Mouse (Mus musculus): Measurements from ENCODE around the gene Pmvk. TPM values are rescaled to one million over a fixed set of nuclear protein-coding genes. Genes with fewer than 3 reads are reported as not detected.

Pmvk gene
- polyA plus RNA-seq, 1 experiment from 2014 or later, result 53.8 TPM

- WGBS, result 57% methylated on average over 7 of the region's 7 CpGs
- Histone ChIP-seq H3K9ac (ENCODE audit: low read depth, low read length) (no peak overlapping the region), H3K27ac (ENCODE audit: low read depth, low read length) (no peak overlapping the region), H3K9me3 (ENCODE audit: control insufficient read depth, low read length) (no peaks in the 10 kb centered on the region; the same call in 1 of the 2 replicates), H3K4me1 (ENCODE audit: control insufficient read depth, insufficient read depth, low read length) (no peaks in the 10 kb centered on the region), H3K36me3 (ENCODE audit: control insufficient read depth, insufficient read depth, low read length) (no peaks in the 10 kb centered on the region), H3K4me2 (replicated peaks; ENCODE audit: low read depth, low read length) (no peak overlapping the region), H3K4me3 (ENCODE audit: low read length) (no peak overlapping the region), H3K27me3 (ENCODE audit: control insufficient read depth, insufficient read depth, low read length) (no peaks in the 10 kb centered on the region)
- ATAC-seq (ENCODE audit: low FRiP score, low TSS enrichment), result no peak
Observed at GRCm38 (mm10) chr3:89499696-89500095, 45.4 kb downstream of the Pmvk start.

GRCm38 (mm10) chr3:89501486-89501885 lies 47.1 kb downstream of the Pmvk start:
- Histone ChIP-seq H3K9me3 (ENCODE audit: control insufficient read depth, low read length) (no peaks in the 10 kb centered on the region), H3K4me3 (ENCODE audit: low read length) (no peak overlapping the region), H3K27ac (ENCODE audit: low read depth, low read length) (no peak overlapping the region), H3K4me1 (ENCODE audit: control insufficient read depth, insufficient read depth, low read length) (no peaks in the 10 kb centered on the region), H3K27me3 (ENCODE audit: control insufficient read depth, insufficient read depth, low read length) (no peaks in the 10 kb centered on the region), H3K4me2 (replicated peaks; ENCODE audit: low read depth, low read length) (no peak overlapping the region), H3K36me3 (ENCODE audit: control insufficient read depth, insufficient read depth, low read length) (no peaks in the 10 kb centered on the region), H3K9ac (ENCODE audit: low read depth, low read length) (no peak overlapping the region)
- no peak for ATAC-seq (ENCODE audit: low FRiP score, low TSS enrichment)

DNA sequence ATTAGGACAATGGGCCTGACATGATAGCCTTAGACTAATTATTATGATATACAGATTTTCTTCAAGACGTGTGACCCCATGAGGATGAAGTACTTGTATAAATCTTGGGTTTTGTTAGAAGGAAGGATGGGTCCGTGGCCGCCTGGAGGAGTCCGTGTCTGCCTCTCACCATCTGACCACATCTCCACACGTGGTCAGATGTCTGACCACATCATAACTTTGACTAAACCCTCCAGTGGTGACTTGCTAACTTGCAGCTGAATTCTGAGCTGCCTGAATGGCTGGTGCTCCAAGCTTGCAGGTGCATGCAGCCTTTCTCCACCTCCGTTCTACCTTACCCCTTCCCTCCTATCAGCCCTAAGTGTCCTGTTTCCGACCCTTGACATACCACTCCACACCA lies 48.2 kb downstream of the Pmvk start:
- Histone ChIP-seq H3K9me3 (ENCODE audit: control insufficient read depth, low read length) (no peaks in the 10 kb centered on the region), H3K4me2 (replicated peaks; ENCODE audit: low read depth, low read length) (no peak overlapping the region), H3K36me3 (ENCODE audit: control insufficient read depth, insufficient read depth, low read length) (no peaks in the 10 kb centered on the region), H3K9ac (ENCODE audit: low read depth, low read length) (no peak overlapping the region), H3K27ac (ENCODE audit: low read depth, low read length) (no peak overlapping the region), H3K27me3 (ENCODE audit: control insufficient read depth, insufficient read depth, low read length) (no peaks in the 10 kb centered on the region), H3K4me1 (ENCODE audit: control insufficient read depth, insufficient read depth, low read length) (no peaks in the 10 kb centered on the region), H3K4me3 (ENCODE audit: low read length) (no peak overlapping the region)
- ATAC-seq (ENCODE audit: low FRiP score, low TSS enrichment), result no peak
- 73% methylated on average over 7 of the region's 7 CpGs for WGBS

DNA sequence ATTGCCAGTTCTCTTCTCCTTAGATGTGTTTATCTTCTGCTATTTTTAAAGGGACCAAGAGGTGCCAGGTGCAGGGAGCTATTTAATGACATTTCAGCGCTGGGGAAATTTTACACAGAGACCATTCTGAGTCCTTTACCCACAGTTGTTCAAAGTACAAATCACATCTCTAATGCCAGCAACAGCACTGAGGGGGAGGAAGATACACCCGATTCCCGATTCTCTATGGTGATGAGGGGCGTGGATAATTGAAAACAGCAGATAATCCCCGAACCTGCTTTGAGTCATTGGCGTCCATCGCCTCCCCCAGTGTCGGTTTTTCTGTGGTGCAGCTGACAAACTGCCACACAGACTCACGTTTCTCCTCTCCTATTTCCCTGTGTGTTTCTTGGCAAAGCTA lies 53.7 kb downstream of the Pmvk start:
- Histone ChIP-seq H3K4me1 (ENCODE audit: control insufficient read depth, insufficient read depth, low read length) (no peaks in the 10 kb centered on the region), H3K4me2 (replicated peaks; ENCODE audit: low read depth, low read length) (no peak overlapping the region), H3K4me3 (ENCODE audit: low read length) (no peak overlapping the region), H3K27ac (ENCODE audit: low read depth, low read length) (no peak overlapping the region), H3K9me3 (ENCODE audit: control insufficient read depth, low read length) (no peaks in the 10 kb centered on the region), H3K36me3 (ENCODE audit: control insufficient read depth, insufficient read depth, low read length) (no peaks in the 10 kb centered on the region), H3K9ac (ENCODE audit: low read depth, low read length) (no peak overlapping the region), H3K27me3 (ENCODE audit: control insufficient read depth, insufficient read depth, low read length) (no peaks in the 10 kb centered on the region)
- 27% methylated on average over 9 of the region's 9 CpGs for WGBS
- ATAC-seq (ENCODE audit: low FRiP score, low TSS enrichment), result no peak

DNA sequence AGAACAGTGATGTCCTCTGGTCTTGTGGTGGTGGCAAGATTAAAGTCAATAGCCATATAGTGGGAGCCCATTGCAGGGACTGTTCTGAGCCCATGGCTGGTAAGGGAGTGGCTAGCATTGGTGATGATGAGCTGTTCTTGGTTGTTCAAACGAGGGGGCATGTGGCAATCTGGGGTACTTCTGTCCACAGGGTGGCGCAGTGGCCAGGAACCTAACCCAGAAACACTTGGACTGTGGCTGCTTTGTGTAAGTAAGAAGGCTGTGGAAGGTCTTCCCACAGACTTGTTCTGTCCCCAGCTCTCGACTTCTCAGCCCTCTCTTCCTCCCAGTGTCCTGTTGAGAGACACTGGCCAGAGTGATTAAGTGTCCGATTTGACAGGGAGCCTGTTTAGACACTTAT lies 56.6 kb downstream of the Pmvk start:
- Histone ChIP-seq H3K36me3 (ENCODE audit: control insufficient read depth, insufficient read depth, low read length) (no peaks in the 10 kb centered on the region), H3K4me3 (ENCODE audit: low read length) (no peak overlapping the region), H3K4me1 (ENCODE audit: control insufficient read depth, insufficient read depth, low read length) (no peaks in the 10 kb centered on the region), H3K9ac (ENCODE audit: low read depth, low read length) (no peak overlapping the region), H3K4me2 (replicated peaks; ENCODE audit: low read depth, low read length) (peak overlapping the region; percentile 23; the same call in 1 of the 2 replicates), H3K9me3 (ENCODE audit: control insufficient read depth, low read length) (no peaks in the 10 kb centered on the region), H3K27me3 (ENCODE audit: control insufficient read depth, insufficient read depth, low read length) (no peaks in the 10 kb centered on the region), H3K27ac (ENCODE audit: low read depth, low read length) (no peak overlapping the region)
- WGBS, result 15% methylated on average over 4 of the region's 4 CpGs
- ATAC-seq (ENCODE audit: low FRiP score, low TSS enrichment), result peak; percentile 44; the same call in 1 of the 2 replicates

DNA sequence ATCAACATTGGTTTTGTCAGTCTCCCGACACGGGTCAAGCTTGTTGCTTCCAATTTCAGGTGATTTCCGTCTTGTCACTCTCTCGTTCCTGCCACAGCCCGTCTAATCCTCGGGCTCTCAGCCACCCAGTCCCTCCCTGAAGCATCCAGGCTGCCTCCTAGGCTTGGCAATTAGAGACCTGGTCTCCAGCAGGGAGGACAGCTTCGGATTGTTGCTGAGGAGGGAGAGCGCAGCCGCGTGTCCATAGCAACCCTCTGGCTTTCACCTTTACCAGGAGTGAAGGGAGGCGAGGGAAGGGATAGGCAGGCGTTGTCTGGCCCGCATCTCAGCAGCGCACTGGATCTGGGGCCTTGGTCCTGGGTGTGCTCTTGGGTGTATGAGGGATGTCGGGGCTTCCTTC lies 57.1 kb downstream of the Pmvk start:
- Histone ChIP-seq H3K9me3 (ENCODE audit: control insufficient read depth, low read length) (no peaks in the 10 kb centered on the region), H3K36me3 (ENCODE audit: control insufficient read depth, insufficient read depth, low read length) (no peaks in the 10 kb centered on the region), H3K4me2 (replicated peaks; ENCODE audit: low read depth, low read length) (peak overlapping the region; percentile 23; the same call in 1 of the 2 replicates), H3K4me1 (ENCODE audit: control insufficient read depth, insufficient read depth, low read length) (no peaks in the 10 kb centered on the region), H3K4me3 (ENCODE audit: low read length) (no peak overlapping the region), H3K27me3 (ENCODE audit: control insufficient read depth, insufficient read depth, low read length) (no peaks in the 10 kb centered on the region), H3K27ac (ENCODE audit: low read depth, low read length) (no peak overlapping the region), H3K9ac (ENCODE audit: low read depth, low read length) (no peak overlapping the region; the same call in 1 of the 2 replicates)
- peak; percentile 50; the same call in 1 of the 2 replicates for ATAC-seq (ENCODE audit: low FRiP score, low TSS enrichment)
- 25% methylated on average over 15 of the region's 15 CpGs for WGBS

- Histone ChIP-seq H3K4me1 (ENCODE audit: control insufficient read depth, insufficient read depth, low read length) (no peaks in the 10 kb centered on the region), H3K36me3 (ENCODE audit: control insufficient read depth, insufficient read depth, low read length) (no peaks in the 10 kb centered on the region), H3K27ac (ENCODE audit: low read depth, low read length) (no peak overlapping the region), H3K4me3 (ENCODE audit: low read length) (no peak overlapping the region), H3K27me3 (ENCODE audit: control insufficient read depth, insufficient read depth, low read length) (no peaks in the 10 kb centered on the region), H3K4me2 (replicated peaks; ENCODE audit: low read depth, low read length) (no peak overlapping the region), H3K9me3 (ENCODE audit: control insufficient read depth, low read length) (0 out of 2 replicates have a peak, but pooled peaks cover 5% of the 10 kb centered on the region), H3K9ac (ENCODE audit: low read depth, low read length) (no peak overlapping the region)
- ATAC-seq (ENCODE audit: low FRiP score, low TSS enrichment), result no peak
- WGBS, result 92% methylated on average over 2 of the region's 2 CpGs
Observed at GRCm38 (mm10) chr3:89512225-89512624, 57.9 kb downstream of the Pmvk start.

DNA sequence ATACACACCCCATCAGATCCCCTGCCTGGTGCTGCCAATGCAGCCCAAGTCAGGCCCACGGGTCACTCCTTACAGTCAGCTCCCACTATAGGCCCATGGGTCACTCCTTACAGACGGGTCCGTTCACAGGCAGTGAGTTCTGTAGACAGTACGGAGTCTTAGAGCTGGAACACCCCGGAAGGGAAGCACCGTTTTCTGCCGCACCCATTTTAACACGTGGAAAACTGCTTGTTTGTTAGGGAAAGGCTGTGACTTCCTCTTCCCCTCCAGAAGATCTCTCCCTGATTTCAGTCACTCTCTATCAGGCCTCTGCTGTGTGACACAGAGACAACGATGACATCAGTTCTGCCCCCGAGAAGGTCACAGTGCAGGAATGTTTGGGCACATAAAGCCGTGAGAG lies 61.1 kb downstream of the Pmvk start:
- no peak for ATAC-seq (ENCODE audit: low FRiP score, low TSS enrichment)
- no peaks in the 10 kb centered on the region for H3K27me3 ChIP-seq (ENCODE audit: control insufficient read depth, insufficient read depth, low read length)
- no peak overlapping the region for H3K4me2 ChIP-seq (replicated peaks; ENCODE audit: low read depth, low read length)
- H3K9me3 ChIP-seq (ENCODE audit: control insufficient read depth, low read length), result 0 out of 2 replicates have a peak, but pooled peaks cover 5% of the 10 kb centered on the region
- H3K36me3 ChIP-seq (ENCODE audit: control insufficient read depth, insufficient read depth, low read length), result no peaks in the 10 kb centered on the region
- no peaks in the 10 kb centered on the region; the same call in 1 of the 2 replicates for H3K4me1 ChIP-seq (ENCODE audit: control insufficient read depth, insufficient read depth, low read length)
- H3K4me3 ChIP-seq (ENCODE audit: low read length), result no peak overlapping the region
- no peak overlapping the region for H3K27ac ChIP-seq (ENCODE audit: low read depth, low read length)
- 65% methylated on average over 11 of the region's 11 CpGs for WGBS
- H3K9ac ChIP-seq (ENCODE audit: low read depth, low read length), result no peak overlapping the region

DNA sequence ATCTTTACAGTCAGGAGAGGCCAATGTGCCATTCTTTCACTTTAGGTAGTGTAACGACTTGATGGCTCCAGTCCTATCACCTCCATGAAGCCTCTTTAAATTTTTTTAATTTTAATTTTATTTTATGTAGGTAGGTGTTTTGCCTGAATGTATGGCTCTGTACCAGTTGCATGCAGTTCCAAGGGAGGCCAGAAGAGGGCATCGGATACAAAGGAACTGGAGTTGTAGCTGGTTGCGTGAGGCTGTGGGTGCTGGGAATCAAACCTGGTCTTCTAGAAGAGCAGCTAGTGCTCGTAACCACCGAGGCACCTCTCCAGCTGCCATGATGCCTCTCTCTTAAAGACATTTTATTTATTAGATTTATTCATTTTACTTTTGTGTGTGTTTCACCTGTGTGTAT lies 62.0 kb downstream of the Pmvk start:
- WGBS, result 87% methylated on average over 5 of the region's 5 CpGs
- H3K4me1 ChIP-seq (ENCODE audit: control insufficient read depth, insufficient read depth, low read length), result peaks cover 4% of the 10 kb centered on the region; the same call in 1 of the 2 replicates
- H3K4me3 ChIP-seq (ENCODE audit: low read length), result no peak overlapping the region
- no peak overlapping the region for H3K27ac ChIP-seq (ENCODE audit: low read depth, low read length)
- no peak for ATAC-seq (ENCODE audit: low FRiP score, low TSS enrichment)
- H3K9me3 ChIP-seq (ENCODE audit: control insufficient read depth, low read length), result 0 out of 2 replicates have a peak, but pooled peaks cover 5% of the 10 kb centered on the region
- no peak overlapping the region for H3K9ac ChIP-seq (ENCODE audit: low read depth, low read length)
- H3K27me3 ChIP-seq (ENCODE audit: control insufficient read depth, insufficient read depth, low read length), result no peaks in the 10 kb centered on the region
- no peak overlapping the region for H3K4me2 ChIP-seq (replicated peaks; ENCODE audit: low read depth, low read length)
- no peaks in the 10 kb centered on the region for H3K36me3 ChIP-seq (ENCODE audit: control insufficient read depth, insufficient read depth, low read length)

Measured in kidney, embryonic 14.5 days (tissue).